Mouse (Mus musculus) ES-E14 (cell line): ENCODE results near the gene Fblim1.

Source experiments
- CHD2 ChIP-seq: IDR thresholded peaks from 2 replicates; pipeline ENCODE4 v1.6.1; 2014; ENCODE audit warnings: mild to moderate bottlenecking, low read depth, low read length, inconsistent platforms
- HCFC1 ChIP-seq: IDR thresholded peaks from 2 replicates; pipeline ENCODE4 v1.6.1; 2012; ENCODE audit warnings: low read length, inconsistent platforms, borderline replicate concordance; ENCODE audit not compliant: insufficient read depth
- MAFK ChIP-seq: IDR thresholded peaks from 2 replicates; pipeline ENCODE4 v1.6.1; 2014; ENCODE audit warnings: mild to moderate bottlenecking, low read depth, low read length, inconsistent platforms; ENCODE audit not compliant: insufficient read depth
- ZC3H11A ChIP-seq: IDR thresholded peaks from 2 replicates; pipeline ENCODE4 v1.6.1; 2012; ENCODE audit warnings: low read depth, mild to moderate bottlenecking, inconsistent platforms, low read length, borderline replicate concordance
- ZNF384 ChIP-seq: IDR thresholded peaks from 2 replicates; pipeline ENCODE4 v1.6.1; 2012; ENCODE audit warnings: low read depth, low read length, inconsistent platforms

DNA sequence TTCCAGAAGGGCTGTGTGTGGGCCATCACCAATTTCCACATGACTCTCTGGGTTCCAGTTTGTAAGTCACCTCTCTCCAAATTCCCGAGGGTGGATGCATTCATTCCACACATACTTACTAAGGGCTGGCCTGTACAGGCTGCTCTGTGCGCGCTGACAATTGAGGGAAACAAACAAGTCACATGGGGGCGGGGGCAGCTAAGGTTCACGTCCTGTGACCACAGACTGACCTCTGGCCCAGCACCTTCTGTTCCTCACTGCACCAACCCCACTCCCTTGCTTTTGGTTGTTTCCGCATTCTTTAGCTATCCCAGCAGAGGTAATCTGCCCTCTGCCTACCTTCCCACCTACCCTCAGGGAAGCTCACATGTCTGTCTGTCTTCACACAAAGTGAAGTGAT lies 35.9 kb downstream of the Fblim1 start:
- TF ChIP-seq CHD2 (peak; percentile 33; the same call in 1 of the 2 replicates), HCFC1 (no peak), ZC3H11A (no peak), ZNF384 (no peak), MAFK (no peak)
